Mouse (Mus musculus): ENCODE measurements around the gene Slc7a15. TPM values are rescaled to one million over a fixed set of nuclear protein-coding genes. Genes with fewer than 3 reads are reported as not detected.
"Not testable (repeated sequence)": the region's sequence is repeated elsewhere in the genome, so short reads cannot be mapped to it uniquely, and the experiment has no call there.

The Slc7a15 gene
- polyA plus RNA-seq, 1 experiment from 2014 or later, result not detected

GRCm38 (mm10) chr12:8629537-8629936, 30.7 kb upstream of the Slc7a15 start:
- H3K27ac ChIP-seq (replicated peaks), result no peak overlapping the region
- no peaks in the 10 kb centered on the region for H3K4me1 ChIP-seq
- no peaks in the 10 kb centered on the region for H3K9me3 ChIP-seq (replicated peaks)
- no peaks in the 10 kb centered on the region for H3K36me3 ChIP-seq
- no peak overlapping the region for H3K9ac ChIP-seq
- no peak overlapping the region for H3K4me3 ChIP-seq (replicated peaks)
- 95% methylated on average over 6 of the region's 6 CpGs for WGBS
- no peaks in the 10 kb centered on the region for H3K27me3 ChIP-seq
- no peak for ATAC-seq (ENCODE audit: insufficient number of reproducible peaks, low FRiP score, low TSS enrichment, low read depth)
- H3K4me2 ChIP-seq (replicated peaks), result no peak overlapping the region

GRCm38 (mm10) chr12:8620678-8621018, 21.8 kb upstream of the Slc7a15 start:
- Histone ChIP-seq H3K4me1 (no peaks in the 10 kb centered on the region), H3K4me3 (replicated peaks) (no peak overlapping the region), H3K27ac (replicated peaks) (no peak overlapping the region), H3K9me3 (replicated peaks) (no peaks in the 10 kb centered on the region), H3K9ac (no peak overlapping the region), H3K27me3 (no peaks in the 10 kb centered on the region), H3K36me3 (no peaks in the 10 kb centered on the region), H3K4me2 (replicated peaks) (no peak overlapping the region)
- 91% methylated on average over 5 of the region's 5 CpGs for WGBS
- ATAC-seq (ENCODE audit: insufficient number of reproducible peaks, low FRiP score, low TSS enrichment, low read depth), result no peak

GRCm38 (mm10) chr12:8619827-8620677, 21.2 kb upstream of the Slc7a15 start:
- no peak for ATAC-seq (ENCODE audit: insufficient number of reproducible peaks, low FRiP score, low TSS enrichment, low read depth)
- Histone ChIP-seq H3K9ac (no peak overlapping the region), H3K4me3 (replicated peaks) (no peak overlapping the region), H3K9me3 (replicated peaks) (no peaks in the 10 kb centered on the region), H3K4me1 (no peaks in the 10 kb centered on the region), H3K4me2 (replicated peaks) (no peak overlapping the region), H3K27ac (replicated peaks) (no peak overlapping the region), H3K36me3 (no peaks in the 10 kb centered on the region), H3K27me3 (no peaks in the 10 kb centered on the region)
- WGBS, result 87% methylated on average over 9 of the region's 9 CpGs

GRCm38 (mm10) chr12:8618271-8618670, 19.4 kb upstream of the Slc7a15 start:
- Histone ChIP-seq H3K27ac (replicated peaks) (no peak overlapping the region), H3K27me3 (no peaks in the 10 kb centered on the region), H3K4me2 (replicated peaks) (no peak overlapping the region), H3K4me1 (no peaks in the 10 kb centered on the region), H3K4me3 (replicated peaks) (no peak overlapping the region), H3K9ac (no peak overlapping the region), H3K36me3 (no peaks in the 10 kb centered on the region), H3K9me3 (replicated peaks) (no peaks in the 10 kb centered on the region)
- WGBS, result 96% methylated on average over 3 of the region's 3 CpGs
- ATAC-seq (ENCODE audit: insufficient number of reproducible peaks, low FRiP score, low TSS enrichment, low read depth), result no peak

GRCm38 (mm10) chr12:8609070-8609469, 10.2 kb upstream of the Slc7a15 start:
- no peaks in the 10 kb centered on the region for H3K36me3 ChIP-seq
- no peaks in the 10 kb centered on the region for H3K4me1 ChIP-seq
- no peaks in the 10 kb centered on the region for H3K9me3 ChIP-seq (replicated peaks)
- 94% methylated on average over 3 of the region's 3 CpGs for WGBS
- no peak overlapping the region for H3K9ac ChIP-seq
- H3K27me3 ChIP-seq, result no peaks in the 10 kb centered on the region
- H3K27ac ChIP-seq (replicated peaks), result no peak overlapping the region
- H3K4me3 ChIP-seq (replicated peaks), result no peak overlapping the region
- no peak overlapping the region for H3K4me2 ChIP-seq (replicated peaks)
- no peak for ATAC-seq (ENCODE audit: insufficient number of reproducible peaks, low FRiP score, low TSS enrichment, low read depth)

- H3K27me3 ChIP-seq, result no peaks in the 10 kb centered on the region
Measured at GRCm38 (mm10) chr12:8595611-8596010, 3.3 kb downstream of the Slc7a15 start.

GRCm38 (mm10) chr12:8591326-8591725, 7.5 kb downstream of the Slc7a15 start:
- WGBS, result 95% methylated on average over 2 of the region's 2 CpGs
- H3K9ac ChIP-seq; H3K9me3 ChIP-seq (replicated peaks); H3K27me3 ChIP-seq; H3K36me3 ChIP-seq; H3K4me2 ChIP-seq (replicated peaks); H3K27ac ChIP-seq (replicated peaks); H3K4me3 ChIP-seq (replicated peaks); ATAC-seq (ENCODE audit: insufficient number of reproducible peaks, low FRiP score, low TSS enrichment, low read depth); H3K4me1 ChIP-seq: not testable (repeated sequence)

More at GRCm38 (mm10) chr12:8595611-8596010, 3.3 kb downstream of the Slc7a15 start:
- Histone ChIP-seq H3K4me2 (replicated peaks) (no peak overlapping the region), H3K27ac (replicated peaks) (no peak overlapping the region), H3K4me1 (no peaks in the 10 kb centered on the region), H3K9me3 (replicated peaks) (no peaks in the 10 kb centered on the region), H3K4me3 (replicated peaks) (no peak overlapping the region), H3K9ac (no peak overlapping the region), H3K36me3 (no peaks in the 10 kb centered on the region)
- WGBS, result 78% methylated on average over 7 of the region's 7 CpGs
- ATAC-seq (ENCODE audit: insufficient number of reproducible peaks, low FRiP score, low TSS enrichment, low read depth), result no peak

- Histone ChIP-seq H3K4me1 (0 out of 2 replicates have a peak, but pooled peaks cover 4% of the 10 kb centered on the region), H3K4me3 (replicated peaks) (0 out of 2 replicates have a peak overlapping the region, but pooled peaks have one; percentile 3), H3K27ac (replicated peaks) (no peak overlapping the region), H3K9me3 (replicated peaks) (no peaks in the 10 kb centered on the region), H3K9ac (no peak overlapping the region), H3K4me2 (replicated peaks) (peak overlapping the region; percentile 15; the same call in 1 of the 2 replicates), H3K36me3 (no peaks in the 10 kb centered on the region), H3K27me3 (no peaks in the 10 kb centered on the region)
- ATAC-seq (ENCODE audit: insufficient number of reproducible peaks, low FRiP score, low TSS enrichment, low read depth), result no peak
- WGBS, result 80% methylated on average over 11 of the region's 11 CpGs
Measured at GRCm38 (mm10) chr12:8573405-8573804, 25.5 kb downstream of the Slc7a15 start.

- not testable (repeated sequence) for H3K9ac ChIP-seq; H3K4me1 ChIP-seq; H3K27me3 ChIP-seq; H3K27ac ChIP-seq (replicated peaks); H3K36me3 ChIP-seq; ATAC-seq (ENCODE audit: insufficient number of reproducible peaks, low FRiP score, low TSS enrichment, low read depth); H3K9me3 ChIP-seq (replicated peaks); H3K4me3 ChIP-seq (replicated peaks)
- peak overlapping the region; percentile 17; the same call in 1 of the 2 replicates for H3K4me2 ChIP-seq (replicated peaks)
- WGBS, result 28% methylated on average over 12 of the region's 12 CpGs
Measured at GRCm38 (mm10) chr12:8571903-8572341, 26.9 kb downstream of the Slc7a15 start.

GRCm38 (mm10) chr12:8571287-8571902, 27.5 kb downstream of the Slc7a15 start:
- not testable (repeated sequence) for H3K9ac ChIP-seq; H3K27ac ChIP-seq (replicated peaks); H3K9me3 ChIP-seq (replicated peaks); H3K4me3 ChIP-seq (replicated peaks); H3K4me1 ChIP-seq; H3K27me3 ChIP-seq; ATAC-seq (ENCODE audit: insufficient number of reproducible peaks, low FRiP score, low TSS enrichment, low read depth); H3K36me3 ChIP-seq
- 69% methylated on average over 2 of the region's 2 CpGs for WGBS
- peak overlapping the region; percentile 17; the same call in 1 of the 2 replicates for H3K4me2 ChIP-seq (replicated peaks)

- H3K4me3 ChIP-seq (replicated peaks); H3K4me2 ChIP-seq (replicated peaks); H3K4me1 ChIP-seq; H3K27ac ChIP-seq (replicated peaks); H3K27me3 ChIP-seq; H3K36me3 ChIP-seq; ATAC-seq (ENCODE audit: insufficient number of reproducible peaks, low FRiP score, low TSS enrichment, low read depth); H3K9me3 ChIP-seq (replicated peaks); H3K9ac ChIP-seq: not testable (repeated sequence)
- WGBS, result 86% methylated on average over 8 of the region's 8 CpGs
Measured at GRCm38 (mm10) chr12:8562213-8562612, 36.7 kb downstream of the Slc7a15 start.
